Mouse (Mus musculus) liver, embryonic 11.5 days (tissue): ENCODE data around the gene Alkbh5. TPM values are rescaled to one million over a fixed set of nuclear protein-coding genes. Genes with fewer than 3 reads are reported as not detected.

Experiments
- ATAC-seq: fragments of 200-750 bp; cut with Nextera tagmentation; replicated peaks from 2 replicates; pipeline ENCODE4 v1.8.0; 2017; ENCODE audit warnings: moderate number of reproducible peaks, mild to moderate bottlenecking, moderate TSS enrichment, moderate library complexity; ENCODE audit not compliant: low FRiP score
- DNase-seq: peaks from one replicate; pipeline ENCODE4 v3.0.0-alpha.2; 2017; ENCODE audit warnings: low spot score
- H3K27ac ChIP-seq: fragments of 300-500 bp; sonication (generic); 2 replicates; pipeline ENCODE4 v1.5.1; 2014; ENCODE audit warnings: mild to moderate bottlenecking, low read depth, low read length, control low read depth
- H3K27me3 ChIP-seq: fragments of 300-500 bp; sonication (generic); replicated peaks from 2 replicates; pipeline ENCODE4 v1.6.1; 2014; ENCODE audit warnings: low read length, mixed read lengths; ENCODE audit not compliant: control insufficient read depth, insufficient read depth
- H3K36me3 ChIP-seq: fragments of 300-500 bp; sonication (generic); 2 replicates; pipeline ENCODE4 v1.6.1; 2014; ENCODE audit warnings: mild to moderate bottlenecking, low read length, moderate library complexity, mixed read lengths; ENCODE audit not compliant: control insufficient read depth, insufficient read depth
- H3K4me1 ChIP-seq: fragments of 300-500 bp; sonication (generic); replicated peaks from 2 replicates; pipeline ENCODE4 v1.6.1; 2014; ENCODE audit warnings: low read length, mixed read lengths; ENCODE audit not compliant: control insufficient read depth, insufficient read depth
- H3K4me2 ChIP-seq: fragments of 300-500 bp; sonication (generic); 2 replicates; pipeline ENCODE4 v1.6.1; 2014; ENCODE audit warnings: mild to moderate bottlenecking, control low read depth, moderate library complexity
- H3K4me3 ChIP-seq: fragments of 300-500 bp; sonication (generic); 2 replicates; pipeline ENCODE4 v1.5.1; 2014; ENCODE audit warnings: low read depth, low read length, control low read depth
- H3K9ac ChIP-seq: fragments of 300-500 bp; sonication (generic); 2 replicates; pipeline ENCODE4 v1.6.1; 2014; ENCODE audit warnings: low read depth, low read length, control low read depth
- H3K9me3 ChIP-seq: fragments of 300-500 bp; sonication (generic); 2 replicates; pipeline ENCODE4 v1.6.1; 2016; ENCODE audit warnings: low read length, inconsistent platforms, mixed read lengths; ENCODE audit not compliant: control insufficient read depth
- WGBS: fragments of 180-500 bp; shearing (Covaris S2); extraction: QIAGEN DNeasy Blood & Tissue Kit; methylation state at CpG from one replicate; pipeline ENCODE4 v1.1.7; 2014; 5-methylcytosine and 5-hydroxymethylcytosine counted together
- polyA plus RNA-seq: library from polyadenylated mRNA; unstranded; fragments of >200 nt; fragmentation: Nextera tagmentation; extraction: Ambion mirVana; gene quantifications from 2 replicates; pipeline ENCODE4 v1.2.1, GENCODE M21; 2014

Gene Alkbh5
- 37.7 and 38.5 TPM in 2 replicates for polyA plus RNA-seq

DNA sequence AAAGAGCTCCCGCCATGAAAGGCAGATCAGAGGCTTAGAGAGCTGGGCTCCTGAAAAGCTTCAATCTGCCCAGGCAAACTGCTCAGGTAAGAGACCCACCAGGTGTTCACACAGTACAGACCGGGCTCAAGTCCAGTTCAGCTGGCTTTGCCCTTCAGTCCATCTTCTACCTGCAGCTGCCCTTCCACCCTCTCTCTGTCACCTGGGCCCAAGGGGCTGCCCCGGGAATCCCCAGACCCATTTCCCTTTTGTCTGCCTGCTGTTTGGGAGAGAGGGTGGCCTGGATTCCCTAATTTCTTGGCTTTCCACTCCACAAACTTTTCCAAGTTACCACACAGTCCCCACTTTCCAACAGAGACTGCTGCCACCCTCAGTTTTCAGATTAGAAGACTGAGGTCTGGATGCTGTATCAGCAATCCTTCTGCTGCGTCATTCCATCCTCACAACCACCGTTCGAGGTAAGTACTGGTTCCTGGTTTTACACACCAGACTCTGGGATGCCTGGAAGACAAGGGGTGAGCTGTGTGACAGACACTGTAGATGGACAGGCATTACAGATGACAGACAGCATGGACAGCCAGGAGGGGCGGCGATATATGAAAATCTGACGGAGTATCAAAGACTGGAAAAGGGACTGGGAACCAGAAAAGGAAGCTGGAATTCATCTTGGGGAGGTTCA lies at the start of gene Alkbh5:
TSS of gene Alkbh5 (plus strand) at position 202 of the 679 bp plus-strand sequence.
- 28% methylated on average over 9 of the region's 9 CpGs for WGBS
- 0 out of 2 replicates have a peak, but pooled peaks cover 1% of the 10 kb centered on the region for H3K36me3 ChIP-seq
- no peaks in the 10 kb centered on the region for H3K27me3 ChIP-seq
- peak; percentile 43 for DNase-seq
- H3K9ac ChIP-seq: peak within 1 kb of the TSS; percentile 98
- ATAC-seq: no peak
- peak within 1 kb of the TSS; percentile 87 for H3K27ac ChIP-seq
- H3K4me2 ChIP-seq: peak within 1 kb of the TSS; percentile 100
- peak within 1 kb of the TSS; percentile 98 for H3K4me3 ChIP-seq
- H3K9me3 ChIP-seq: no peaks in the 10 kb centered on the region
- H3K4me1 ChIP-seq: peaks cover 23% of the 10 kb centered on the region

DNA sequence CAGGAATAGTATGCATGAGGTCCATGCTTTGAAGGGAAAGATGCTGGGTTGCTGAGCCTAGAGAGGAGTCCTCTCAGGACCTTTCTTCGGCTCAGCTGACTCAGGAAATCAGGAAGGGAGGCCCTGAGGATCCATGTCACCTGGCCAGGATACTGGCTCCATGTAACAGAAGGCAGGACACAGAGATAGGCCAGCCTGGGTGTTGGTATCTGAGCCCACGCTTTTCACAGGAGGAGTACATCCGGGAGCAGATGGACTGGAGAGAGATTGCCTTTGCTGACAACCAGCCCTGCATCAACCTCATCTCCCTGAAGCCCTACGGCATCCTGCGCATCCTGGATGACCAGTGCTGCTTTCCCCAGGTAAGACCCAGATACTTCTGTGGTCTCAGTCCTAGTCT lies 43.5 kb upstream of the Alkbh5 start:
- H3K9me3 ChIP-seq: no peaks in the 10 kb centered on the region
- ATAC-seq (no peak), DNase-seq (no peak)
- H3K9ac ChIP-seq: no peak overlapping the region
- H3K4me2 ChIP-seq: no peak overlapping the region
- WGBS: 85% methylated on average over 5 of the region's 5 CpGs
- H3K4me1 ChIP-seq: no peaks in the 10 kb centered on the region
- peaks cover 6% of the 10 kb centered on the region for H3K27me3 ChIP-seq
- no peak overlapping the region for H3K27ac ChIP-seq
- H3K4me3 ChIP-seq: no peak overlapping the region
- H3K36me3 ChIP-seq: no peaks in the 10 kb centered on the region

DNA sequence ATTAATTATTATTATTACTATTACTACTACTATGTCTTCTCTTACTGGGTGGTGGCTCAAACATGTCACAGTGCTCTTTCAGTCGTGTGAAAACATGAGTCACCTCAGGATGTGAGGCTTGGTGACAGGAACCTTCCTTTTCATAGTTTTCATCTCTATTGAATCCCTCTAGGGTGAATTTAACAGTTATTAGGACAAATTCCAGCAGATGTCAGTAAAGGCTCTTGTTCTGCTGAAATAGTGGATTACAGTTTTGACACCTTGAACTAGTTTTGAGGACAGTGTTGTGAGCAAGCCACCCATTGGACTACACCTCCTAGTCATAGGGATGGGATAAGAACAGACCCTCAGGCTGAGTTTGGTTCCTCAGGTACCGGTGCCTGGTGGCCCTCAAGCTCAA lies 40.5 kb upstream of the Alkbh5 start:
- ATAC-seq (no peak), DNase-seq (no peak)
- Histone ChIP-seq H3K9ac (no peak overlapping the region), H3K36me3 (no peaks in the 10 kb centered on the region), H3K27ac (no peak overlapping the region), H3K27me3 (peaks cover 6% of the 10 kb centered on the region), H3K4me1 (no peaks in the 10 kb centered on the region), H3K4me3 (no peak overlapping the region), H3K9me3 (no peaks in the 10 kb centered on the region), H3K4me2 (no peak overlapping the region)
- 59% methylated on average over 2 of the region's 2 CpGs for WGBS

DNA sequence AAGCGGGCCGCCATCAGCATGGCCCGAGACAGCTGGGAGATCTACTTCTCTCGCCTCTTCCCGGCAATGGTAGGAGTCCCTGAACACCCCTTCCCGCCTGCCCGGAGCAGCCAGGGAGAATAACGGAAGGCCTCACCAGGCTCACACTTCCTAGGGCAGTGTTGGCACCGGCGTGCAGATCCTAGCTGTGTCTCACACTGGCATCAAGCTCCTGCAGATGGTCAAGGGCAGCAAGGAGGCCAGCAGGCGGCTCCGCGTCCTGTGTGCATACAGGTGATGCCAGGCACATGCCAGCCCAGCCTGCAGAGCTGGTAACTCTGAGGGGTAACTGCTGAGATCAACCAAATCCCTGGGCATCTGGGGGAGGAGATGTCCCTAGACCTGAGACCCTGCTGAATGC lies 28.9 kb upstream of the Alkbh5 start:
- Histone ChIP-seq H3K9ac (no peak overlapping the region), H3K27me3 (peaks cover 28% of the 10 kb centered on the region), H3K9me3 (no peaks in the 10 kb centered on the region), H3K4me2 (no peak overlapping the region), H3K36me3 (no peaks in the 10 kb centered on the region), H3K4me3 (no peak overlapping the region), H3K4me1 (peaks cover 16% of the 10 kb centered on the region), H3K27ac (no peak overlapping the region)
- DNase-seq (no peak), ATAC-seq (no peak)
- WGBS: 80% methylated on average over 13 of the region's 13 CpGs

DNA sequence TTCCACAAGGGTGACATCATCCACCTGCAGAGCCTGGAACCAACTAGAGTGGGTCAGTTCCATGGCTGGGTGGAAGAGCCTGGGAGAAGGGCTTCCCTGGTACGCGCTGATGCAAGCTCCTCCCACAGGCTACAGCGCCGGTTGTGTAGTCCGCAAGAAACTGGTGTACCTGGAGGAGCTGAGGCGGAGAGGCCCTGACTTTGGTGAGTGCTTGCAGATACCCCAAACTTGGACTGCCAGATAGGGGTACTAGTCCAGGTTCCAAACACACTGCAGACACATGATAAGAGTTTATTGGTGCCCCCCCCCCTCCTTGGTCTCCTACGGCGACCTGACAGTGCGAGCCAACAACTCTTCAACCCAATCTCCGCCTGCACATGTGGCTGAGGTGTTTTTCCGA lies 27.2 kb upstream of the Alkbh5 start:
- peak overlapping the region; percentile 85 for H3K4me2 ChIP-seq
- peaks cover 16% of the 10 kb centered on the region for H3K4me1 ChIP-seq
- peak overlapping the region; percentile 45; the same call in 1 of the 2 replicates for H3K27ac ChIP-seq
- H3K9ac ChIP-seq: peak overlapping the region; percentile 51
- no peaks in the 10 kb centered on the region for H3K36me3 ChIP-seq
- no peaks in the 10 kb centered on the region for H3K9me3 ChIP-seq
- DNase-seq (peak; percentile 50), ATAC-seq (peak; percentile 92)
- H3K4me3 ChIP-seq: peak overlapping the region; percentile 49
- 3% methylated on average over 11 of the region's 11 CpGs for WGBS
- H3K27me3 ChIP-seq: peaks cover 28% of the 10 kb centered on the region

DNA sequence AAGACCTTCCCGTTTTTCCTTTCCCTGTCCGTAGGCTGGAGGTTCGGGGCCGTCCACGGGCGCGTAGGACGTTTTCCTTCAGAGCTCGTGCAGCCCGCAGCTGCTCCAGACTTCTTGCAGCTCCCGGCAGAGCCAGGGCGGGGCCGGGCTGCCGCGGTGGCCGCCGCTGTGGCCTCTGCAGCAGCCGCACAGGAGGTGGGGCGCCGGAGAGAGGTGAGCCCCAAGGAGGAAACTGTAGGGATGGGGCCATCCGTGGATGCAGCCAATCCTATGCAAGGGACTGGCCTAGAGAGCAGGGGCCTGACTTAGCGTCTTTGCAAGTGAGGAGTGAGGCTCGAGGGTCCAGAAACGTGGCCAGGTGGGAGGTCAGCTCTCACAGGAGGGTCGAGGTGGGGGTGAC lies 26.7 kb upstream of the Alkbh5 start:
- no peaks in the 10 kb centered on the region for H3K9me3 ChIP-seq
- H3K4me3 ChIP-seq: peak overlapping the region; percentile 49
- H3K4me1 ChIP-seq: peaks cover 16% of the 10 kb centered on the region
- peak; percentile 48 for DNase-seq
- H3K36me3 ChIP-seq: no peaks in the 10 kb centered on the region
- 1% methylated on average over 25 of the region's 25 CpGs for WGBS
- H3K9ac ChIP-seq: peak overlapping the region; percentile 62
- peaks cover 28% of the 10 kb centered on the region for H3K27me3 ChIP-seq
- ATAC-seq: peak; percentile 72
- peak overlapping the region; percentile 85 for H3K4me2 ChIP-seq
- 0 out of 2 replicates have a peak overlapping the region, but pooled peaks have one; percentile 45 for H3K27ac ChIP-seq

DNA sequence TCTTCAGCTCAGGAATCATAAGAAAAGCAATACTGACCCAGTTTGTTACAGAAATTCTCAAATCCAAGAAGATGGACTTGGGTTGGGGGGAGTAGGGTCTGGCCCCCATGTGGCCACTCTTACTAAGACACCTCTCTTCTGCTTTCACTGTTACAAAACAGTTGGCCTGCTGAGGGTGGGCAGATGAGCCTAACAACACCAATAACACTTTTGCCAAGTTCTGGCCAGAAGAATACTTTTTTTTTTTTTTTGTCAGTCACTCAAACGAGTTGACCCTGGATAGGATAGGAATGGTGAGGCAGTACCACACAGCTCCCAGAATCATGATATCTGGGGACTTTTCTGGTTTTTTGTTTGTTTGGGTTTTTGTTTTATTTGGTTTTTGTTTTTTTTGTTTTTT lies 24.3 kb upstream of the Alkbh5 start:
- Histone ChIP-seq H3K4me1 (peaks cover 16% of the 10 kb centered on the region), H3K27me3 (peaks cover 25% of the 10 kb centered on the region), H3K4me3 (no peak overlapping the region), H3K27ac (no peak overlapping the region), H3K9me3 (no peaks in the 10 kb centered on the region), H3K9ac (no peak overlapping the region), H3K4me2 (no peak overlapping the region), H3K36me3 (no peaks in the 10 kb centered on the region)
- 68% methylated on average over 1 of the region's 1 CpGs for WGBS
- ATAC-seq: no peak
- DNase-seq: no peak

DNA sequence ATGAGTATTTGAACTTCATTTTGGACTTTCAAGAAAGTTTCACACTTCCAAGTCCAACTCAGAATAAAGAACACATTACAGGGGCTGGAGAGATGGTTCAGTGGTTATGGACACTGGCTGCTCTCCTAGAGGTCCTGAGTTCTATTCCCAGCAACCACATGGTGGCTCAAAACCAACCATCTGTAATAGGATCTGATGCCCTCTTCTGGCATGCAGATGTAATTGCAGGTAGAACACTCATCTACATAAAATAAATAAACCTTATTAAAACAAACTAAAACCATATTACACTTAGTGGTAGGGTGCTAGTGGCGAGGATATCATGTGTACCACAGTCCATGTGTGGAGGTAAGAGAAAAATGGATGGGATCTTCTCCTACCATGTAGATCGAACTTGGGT lies 23.7 kb upstream of the Alkbh5 start:
- H3K4me1 ChIP-seq: peaks cover 16% of the 10 kb centered on the region

DNA sequence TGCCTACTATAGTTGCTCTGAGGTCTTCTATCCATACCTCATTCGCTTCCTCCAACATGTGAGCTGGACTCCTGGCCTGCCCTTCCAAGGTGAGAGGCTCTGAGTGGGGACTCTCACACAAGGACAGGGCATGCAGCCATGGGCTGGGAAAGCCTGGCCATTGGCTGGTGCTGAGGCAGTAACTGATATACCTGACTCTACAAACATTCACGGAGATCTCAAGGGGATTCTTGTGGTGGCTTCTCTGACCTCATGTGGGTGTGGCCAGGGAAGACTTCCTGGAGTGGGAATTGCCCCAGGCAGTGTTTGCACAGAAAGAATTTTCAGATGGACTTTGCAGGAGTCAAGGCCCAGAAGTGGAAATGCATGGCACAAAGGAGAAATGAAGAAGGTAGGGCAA lies 21.2 kb upstream of the Alkbh5 start:
- Histone ChIP-seq H3K4me3 (no peak overlapping the region), H3K9me3 (no peaks in the 10 kb centered on the region), H3K4me2 (no peak overlapping the region), H3K9ac (no peak overlapping the region), H3K36me3 (no peaks in the 10 kb centered on the region), H3K27me3 (peaks cover 9% of the 10 kb centered on the region), H3K4me1 (no peaks in the 10 kb centered on the region), H3K27ac (no peak overlapping the region)
- DNase-seq: no peak
- WGBS: 52% methylated on average over 2 of the region's 2 CpGs
- ATAC-seq: no peak

More for the DNA sequence above, 23.7 kb upstream of the Alkbh5 start:
- H3K27ac ChIP-seq: no peak overlapping the region
- WGBS: 66% methylated on average over 2 of the region's 2 CpGs
- H3K9ac ChIP-seq: no peak overlapping the region
- H3K9me3 ChIP-seq: no peaks in the 10 kb centered on the region
- peaks cover 24% of the 10 kb centered on the region for H3K27me3 ChIP-seq
- H3K4me2 ChIP-seq: no peak overlapping the region
- no peaks in the 10 kb centered on the region for H3K36me3 ChIP-seq
- ATAC-seq (no peak), DNase-seq (no peak)
- no peak overlapping the region for H3K4me3 ChIP-seq
